Mouse (Mus musculus) CH12.LX (cell line): Measurements from ENCODE around the gene Dcdc2b. TPM values are rescaled to one million over a fixed set of nuclear protein-coding genes. Genes with fewer than 3 reads are reported as not detected.

Experiments
- DNase-seq: peaks from one replicate; pipeline ENCODE4 v3.0.0-alpha.2; 2013; ENCODE audit errors: extremely low read depth
- H3K27ac ChIP-seq: 2 replicates; pipeline ENCODE4 v1.5.1; 2012; ENCODE audit warnings: low read depth, mild to moderate bottlenecking, control low read depth, moderate library complexity; ENCODE audit not compliant: insufficient read depth
- H3K27me3 ChIP-seq: replicated peaks from 2 replicates; pipeline ENCODE3; 2012; ENCODE audit warnings: inconsistent platforms
- H3K36me3 ChIP-seq, 2 experiments: replicated peaks in 1 of 2; 2 replicates each; pipeline versions ENCODE3 to v1.6.1; 2012; ENCODE audit warnings: inconsistent platforms in 1 of 2, low read length in 1 of 2, mild to moderate bottlenecking in 1 of 2, mixed read lengths in 1 of 2, moderate library complexity in 1 of 2; ENCODE audit not compliant: control insufficient read depth in 1 of 2, insufficient read depth in 1 of 2
- H3K4me1 ChIP-seq, 2 experiments: 2 replicates each; pipeline ENCODE4 v1.6.1; 2012; ENCODE audit warnings: inconsistent platforms in 1 of 2, moderate library complexity in 1 of 2; ENCODE audit not compliant: insufficient read depth in 2 of 2, control insufficient read depth in 1 of 2
- H3K4me2 ChIP-seq: 2 replicates; pipeline ENCODE4 v1.6.1; 2012; ENCODE audit warnings: low read depth, mild to moderate bottlenecking, control low read depth; ENCODE audit not compliant: poor library complexity, insufficient read depth, severe bottlenecking
- H3K4me3 ChIP-seq, 3 experiments: fragments of 150-350 bp in 1 of 3; sonication (generic) in 1 of 3; replicated peaks in 1 of 3; 2 replicates each; pipeline versions ENCODE3 to v1.5.1; 2011 to 2012; ENCODE audit warnings: low read depth in 2 of 3, low read length in 2 of 3, mild to moderate bottlenecking in 2 of 3, moderate library complexity in 2 of 3, control low read depth in 1 of 3, improper control_type of control experiment in 1 of 3, inconsistent platforms in 1 of 3, mixed read lengths in 1 of 3; ENCODE audit not compliant: poor library complexity in 1 of 3
- H3K79me2 ChIP-seq: replicated peaks from 2 replicates; pipeline ENCODE4 v1.6.1; 2012; ENCODE audit warnings: mild to moderate bottlenecking, moderate library complexity; ENCODE audit not compliant: control insufficient read depth, poor library complexity, insufficient read depth, severe bottlenecking; ENCODE audit errors: extremely low read depth
- H3K9ac ChIP-seq: 2 replicates; pipeline ENCODE4 v1.6.1; 2012; ENCODE audit warnings: low read depth, mild to moderate bottlenecking, control low read depth, moderate library complexity; ENCODE audit not compliant: insufficient read depth
- H3K9me3 ChIP-seq: replicated peaks from 2 replicates; pipeline ENCODE3; 2012; ENCODE audit warnings: low read length, inconsistent platforms, mixed read lengths
- CHD1 ChIP-seq: IDR thresholded peaks from 2 replicates; pipeline ENCODE4 v1.6.1; 2012; ENCODE audit warnings: low read depth, low read length, improper control_type of control experiment, inconsistent platforms
- E2F4 ChIP-seq: IDR thresholded peaks from 2 replicates; pipeline ENCODE4 v1.6.1; 2011; ENCODE audit warnings: low read depth, low read length, improper control_type of control experiment; ENCODE audit not compliant: insufficient replicate concordance
- ETS1 ChIP-seq: conservative IDR thresholded peaks from 2 replicates; pipeline ENCODE4 v1.6.1; 2012; ENCODE audit warnings: low read depth, mild to moderate bottlenecking, inconsistent platforms, low read length, improper control_type of control experiment, moderate library complexity
- GABPA ChIP-seq: IDR thresholded peaks from 2 replicates; pipeline ENCODE4 v1.6.1; 2012; ENCODE audit warnings: low read depth, low read length, improper control_type of control experiment, inconsistent platforms; ENCODE audit not compliant: insufficient replicate concordance
- JUN ChIP-seq: IDR thresholded peaks from 2 replicates; pipeline ENCODE4 v1.6.1; 2011; ENCODE audit warnings: low read depth, mild to moderate bottlenecking, low read length, improper control_type of control experiment, moderate library complexity; ENCODE audit not compliant: insufficient read depth
- MAFK ChIP-seq: IDR thresholded peaks from 2 replicates; pipeline ENCODE4 v1.6.1; 2011; ENCODE audit warnings: low read length, improper control_type of control experiment; ENCODE audit not compliant: insufficient replicate concordance
- RCOR1 ChIP-seq: conservative IDR thresholded peaks from 2 replicates; pipeline ENCODE4 v1.6.1; 2012; ENCODE audit warnings: low read depth, mild to moderate bottlenecking, inconsistent platforms, low read length, improper control_type of control experiment
- SMC3 ChIP-seq: IDR thresholded peaks from 2 replicates; pipeline ENCODE4 v1.6.1; 2011; ENCODE audit warnings: low read depth, low read length, improper control_type of control experiment
- dilution Hi-C: fragments of 300-500 bp; cut with MboI; formaldehyde crosslinking; loops from 2 replicates; pipeline ENCODE4 v1.14.3; 2020; ENCODE audit warnings: low sequenced_read_pairs; ENCODE audit not compliant: extremely low pct_unique_long_range_greater_than_20kb, extremely low pct_ligation_motif_present
- in situ Hi-C: fragments of 300-500 bp; cut with MboI; formaldehyde crosslinking; loops from 3 replicates; pipeline ENCODE4 v1.14.3; 2019; ENCODE audit warnings: low sequenced_read_pairs, low pct_ligation_motif_present, low pct_unique_long_range_greater_than_20kb, mixed read lengths
- polyA plus RNA-seq: library from polyadenylated mRNA; unstranded; fragments of >175 nt; gene quantifications from 2 replicates; pipeline ENCODE4 v1.2.1, GENCODE M21; 2012; ENCODE audit warnings: low read depth; ENCODE audit not compliant: insufficient read length
- total RNA-seq, 2 experiments: library from RNA; depleted of rRNA; stranded (reverse); fragments of 300-350 nt in 1 of 2; fragments of >200 nt in 1 of 2; gene quantifications; 2 replicates each; pipeline ENCODE4 v1.2.3; 2012 to 2014

Gene Dcdc2b
- total and polyA plus RNA-seq, 3 experiments: 0.66 to 1.6 TPM; not detected in 1

DNA sequence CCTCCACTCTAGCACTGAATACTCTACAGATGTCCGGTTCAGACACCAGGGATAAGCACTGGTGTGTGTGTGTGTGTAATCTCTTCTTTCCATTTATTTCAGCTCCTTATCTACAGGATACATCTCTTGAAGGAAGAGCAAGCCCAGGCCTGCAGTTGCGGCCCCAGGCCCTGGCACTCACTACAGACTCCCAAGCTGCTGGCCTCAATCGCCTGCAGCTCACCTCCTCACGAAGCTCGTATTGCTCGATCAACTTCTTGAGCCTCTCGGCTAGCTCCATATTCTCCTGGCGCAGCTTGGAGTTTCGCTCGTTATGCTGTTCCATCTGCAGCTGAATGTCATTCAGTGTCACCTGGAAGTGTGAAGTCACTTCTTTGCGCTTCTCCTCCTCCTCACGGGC, 17.8 kb upstream of the Dcdc2b start:
- Histone ChIP-seq H3K4me1 (no peaks in the 10 kb centered on the region; a peak in 1 of 4 replicates), H3K36me3 (peaks cover 83 to 97% of the 10 kb centered on the region in 2 experiments), H3K79me2 (peaks cover 3% of the 10 kb centered on the region; the same call in 1 of the 2 replicates), H3K4me2 (no peak overlapping the region), H3K27me3 (no peaks in the 10 kb centered on the region), H3K4me3 (no peak overlapping the region), H3K9me3 (no peaks in the 10 kb centered on the region), H3K27ac (no peak overlapping the region), H3K9ac (no peak overlapping the region)
- in situ Hi-C loops (no loop called here), dilution Hi-C loops (no loop called here)
- TF ChIP-seq MAFK: no peak
- TF ChIP-seq CHD1: no peak
- no peak for TF ChIP-seq SMC3
- DNase-seq: no peak

- H3K4me3 ChIP-seq: no peak overlapping the region
- no peak overlapping the region for H3K9ac ChIP-seq
- in situ Hi-C loops (no loop called here), dilution Hi-C loops (no loop called here)
- no peaks in the 10 kb centered on the region; the same call in 1 of the 2 replicates for H3K79me2 ChIP-seq
- peaks cover 82 to 97% of the 10 kb centered on the region in 2 experiments for H3K36me3 ChIP-seq
- no peaks in the 10 kb centered on the region for H3K9me3 ChIP-seq
- no peak for DNase-seq
- no peak overlapping the region for H3K4me2 ChIP-seq
- H3K27ac ChIP-seq: no peak overlapping the region
- TF ChIP-seq RCOR1 (no peak), E2F4 (no peak), GABPA (no peak)
- H3K4me1 ChIP-seq: peaks cover 0 to 8% of the 10 kb centered on the region in 2 experiments; a peak in 1 of 4 replicates
- no peaks in the 10 kb centered on the region for H3K27me3 ChIP-seq
Observed at GRCm38 (mm10) chr4:129630944-129631343, 16.9 kb upstream of the Dcdc2b start.

DNA sequence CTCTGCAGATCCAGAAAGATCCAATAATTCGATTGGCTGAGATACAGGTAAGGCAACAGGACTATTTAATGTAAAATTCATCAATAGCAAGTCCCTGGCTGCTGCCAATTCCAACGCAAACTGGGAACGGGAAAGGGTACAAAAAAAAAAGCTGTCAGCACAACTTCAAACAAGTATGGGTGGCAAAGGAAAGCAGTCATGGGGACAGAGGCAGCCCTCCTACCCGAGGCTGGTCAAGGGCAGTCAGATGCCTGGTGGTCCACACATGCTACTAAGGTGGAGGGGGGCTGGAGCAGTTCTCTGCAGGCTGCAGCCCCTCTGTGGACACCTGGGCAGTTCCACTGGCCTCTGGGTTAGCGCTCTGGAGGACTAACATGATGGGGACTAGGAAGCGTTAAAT, 12.0 kb upstream of the Dcdc2b start:
- dilution Hi-C loops (no loop called here), in situ Hi-C loops (no loop called here)
- DNase-seq: no peak
- Histone ChIP-seq H3K4me1 (peaks cover 8 to 49% of the 10 kb centered on the region in 2 experiments), H3K36me3 (peaks cover 49 to 67% of the 10 kb centered on the region in 2 experiments), H3K4me2 (no peak overlapping the region), H3K4me3 (no peak overlapping the region), H3K79me2 (no peaks in the 10 kb centered on the region), H3K9ac (no peak overlapping the region), H3K27me3 (no peaks in the 10 kb centered on the region), H3K27ac (no peak overlapping the region), H3K9me3 (no peaks in the 10 kb centered on the region)
- TF ChIP-seq JUN (no peak), ETS1 (no peak)
